ENCODE assay signal across 9 mouse cellular contexts in the genomic region with DNA sequence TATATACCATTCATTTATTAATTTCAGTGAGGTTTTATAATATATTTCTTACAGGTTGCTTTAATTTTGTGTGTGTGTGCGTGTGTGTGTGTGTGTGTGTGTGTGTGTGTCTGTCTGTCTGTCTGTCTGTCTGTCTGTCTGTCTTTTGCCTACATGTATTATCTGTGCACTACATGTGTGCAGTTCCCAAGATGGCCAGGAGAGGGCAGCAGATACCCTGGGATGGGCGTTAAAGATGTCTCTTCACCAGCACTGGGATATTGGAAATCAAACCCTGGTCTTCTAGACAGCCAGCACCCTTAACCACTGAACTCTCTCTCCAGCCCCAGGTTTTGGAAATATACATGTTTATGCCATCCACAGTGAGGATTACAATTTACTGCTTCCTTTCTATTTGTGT. TPM values are rescaled to one million over a fixed set of nuclear protein-coding genes. Genes with fewer than 3 reads are reported as not detected.
DNase-seq lines count a peak whose midpoint lies in the region; ATAC-seq and TF ChIP-seq lines count a peak whose summit lies in the region.
"Had no signal": no experiment of that assay in that cellular context is flagged by ENCODE, and none has a peak within 500 bp of the region (broad histone marks: within the 10 kb centered on the region; RNA-seq: fewer than 3 reads in every experiment).

No protein-coding gene starts in this region.

- H3K9me3 ChIP-seq in forebrain, embryonic 14.5 days (replicated peaks; ENCODE audit: control insufficient read depth, low read length): no peaks in the 10 kb centered on the region; the same call in 1 of the 2 replicates
- no peaks in the 10 kb centered on the region for H3K9me3 ChIP-seq in forebrain, embryonic 12.5 days
- H3K9me3 ChIP-seq in liver, embryonic 12.5 days (replicated peaks): no peaks in the 10 kb centered on the region
- no peaks in the 10 kb centered on the region for H3K9me3 ChIP-seq in neural tube, embryonic 11.5 days (ENCODE audit: control insufficient read depth, low read length)

- peak; percentile 64 for TF ChIP-seq CTCF in liver, adult 2 months (IDR thresholded peaks at IDR 0.05; ENCODE audit: low read depth, low read length)

- no peak overlapping the region for H3K4me3 ChIP-seq in forebrain, embryonic 14.5 days (ENCODE audit: low read depth, low read length)
- no peak overlapping the region for H3K4me3 ChIP-seq in forebrain, embryonic 12.5 days (replicated peaks)
- H3K4me3 ChIP-seq in liver, adult 2 months (ENCODE audit: insufficient read depth, low read depth, low read length): no peak overlapping the region
- no peak overlapping the region for H3K4me3 ChIP-seq in liver, embryonic 12.5 days
- no peak overlapping the region for H3K4me3 ChIP-seq in neural tube, embryonic 11.5 days (ENCODE audit: low read depth, low read length)

- no peak overlapping the region for H3K27ac ChIP-seq in forebrain, embryonic 14.5 days (ENCODE audit: low read depth, low read length)
- no peak overlapping the region for H3K27ac ChIP-seq in forebrain, embryonic 12.5 days
- no peak overlapping the region for H3K27ac ChIP-seq in liver, adult 2 months (replicated peaks; ENCODE audit: insufficient read depth, low read depth, low read length)
- no peak overlapping the region for H3K27ac ChIP-seq in liver, embryonic 12.5 days
- no peak overlapping the region for H3K27ac ChIP-seq in neural tube, embryonic 11.5 days (ENCODE audit: low read depth, low read length)

- no peak overlapping the region for H3K4me2 ChIP-seq in forebrain, embryonic 14.5 days (ENCODE audit: low read length)
- H3K4me2 ChIP-seq in forebrain, embryonic 12.5 days: no peak overlapping the region
- H3K4me2 ChIP-seq in liver, embryonic 12.5 days: no peak overlapping the region
- H3K4me2 ChIP-seq in neural tube, embryonic 11.5 days (ENCODE audit: low read depth): no peak overlapping the region

- H3K9ac ChIP-seq in forebrain, embryonic 14.5 days (ENCODE audit: low read length): no peak overlapping the region
- H3K9ac ChIP-seq in forebrain, embryonic 12.5 days: no peak overlapping the region
- H3K9ac ChIP-seq in liver, adult 2 months (ENCODE audit: low read depth, low read length): no peak overlapping the region
- no peak overlapping the region for H3K9ac ChIP-seq in liver, embryonic 12.5 days
- H3K9ac ChIP-seq in neural tube, embryonic 11.5 days (ENCODE audit: low read length): no peak overlapping the region

- WGBS in forebrain, embryonic 14.5 days: 38% methylated on average over 2 of the region's 2 CpGs
- WGBS in forebrain, embryonic 12.5 days: 29% methylated on average over 2 of the region's 2 CpGs
- WGBS in liver, adult 2 months: 55% methylated on average over 2 of the region's 2 CpGs
- WGBS in liver, embryonic 12.5 days (ENCODE audit: insufficient replicate concordance): 41% methylated on average over 2 of the region's 2 CpGs
- 49% methylated on average over 2 of the region's 2 CpGs for WGBS in neural tube, embryonic 11.5 days

- no peaks in the 10 kb centered on the region for H3K36me3 ChIP-seq in forebrain, embryonic 14.5 days (ENCODE audit: control insufficient read depth, insufficient read depth, low read length)
- H3K36me3 ChIP-seq in forebrain, embryonic 12.5 days (replicated peaks): no peaks in the 10 kb centered on the region
- H3K36me3 ChIP-seq in liver, adult 2 months (ENCODE audit: control insufficient read depth, insufficient read depth, low read length): no peaks in the 10 kb centered on the region
- no peaks in the 10 kb centered on the region for H3K36me3 ChIP-seq in liver, embryonic 12.5 days
- H3K36me3 ChIP-seq in neural tube, embryonic 11.5 days (ENCODE audit: control insufficient read depth, insufficient read depth, low read length): no peaks in the 10 kb centered on the region

- peak; percentile 46 for DNase-seq in forebrain, embryonic 14.5 days (ENCODE audit: low spot score)
- DNase-seq in liver, adult 2 months (ENCODE audit: extremely low read depth, low read depth, low spot score): peak; percentile 4
- DNase-seq in ZHBTc4 (ENCODE audit: low read depth, low spot score): peak; percentile 85
- peak; percentile 65 for DNase-seq in induced T-regulatory cell, adult 2 months (ENCODE audit: low read depth)
- DNase-seq in neural tube, embryonic 11.5 days (ENCODE audit: low spot score): peak; percentile 64

- no peaks in the 10 kb centered on the region for H3K27me3 ChIP-seq in forebrain, embryonic 14.5 days (replicated peaks; ENCODE audit: control insufficient read depth, insufficient read depth, low read length)
- H3K27me3 ChIP-seq in forebrain, embryonic 12.5 days: no peaks in the 10 kb centered on the region
- H3K27me3 ChIP-seq in liver, adult 2 months (ENCODE audit: control insufficient read depth, insufficient read depth, low read length): no peaks in the 10 kb centered on the region
- no peaks in the 10 kb centered on the region for H3K27me3 ChIP-seq in liver, embryonic 12.5 days (replicated peaks)
- no peaks in the 10 kb centered on the region for H3K27me3 ChIP-seq in neural tube, embryonic 11.5 days (ENCODE audit: control insufficient read depth, insufficient read depth, low read length)

- H3K4me1 ChIP-seq in forebrain, embryonic 14.5 days (ENCODE audit: control insufficient read depth, insufficient read depth, low read length): no peaks in the 10 kb centered on the region
- no peaks in the 10 kb centered on the region for H3K4me1 ChIP-seq in forebrain, embryonic 12.5 days
- no peaks in the 10 kb centered on the region for H3K4me1 ChIP-seq in liver, adult 2 months (ENCODE audit: control insufficient read depth, insufficient read depth, low read length)
- H3K4me1 ChIP-seq in liver, embryonic 12.5 days: no peaks in the 10 kb centered on the region
- no peaks in the 10 kb centered on the region for H3K4me1 ChIP-seq in neural tube, embryonic 11.5 days (ENCODE audit: control insufficient read depth, insufficient read depth, low read length)

- TF ChIP-seq POLR2A in liver, adult 2 months (IDR thresholded peaks at IDR 0.05; ENCODE audit: extremely low read depth, insufficient read depth, low read length): no peak

- no peaks in the 10 kb centered on the region for H3K79me2 ChIP-seq in liver, adult 2 months (ENCODE audit: control insufficient read depth, insufficient read depth, low read length)

- no peak for ATAC-seq in forebrain, embryonic 14.5 days
- ATAC-seq in forebrain, embryonic 12.5 days (ENCODE audit: low FRiP score): no peak
- no peak for ATAC-seq in liver, embryonic 12.5 days
- ATAC-seq in neural tube, embryonic 11.5 days (ENCODE audit: insufficient read depth, low FRiP score, low TSS enrichment): no peak
- no peak for ATAC-seq in inflammation-experienced regulatory T-cells, adult 6 months

RNA-seq across cellular contexts. Expression of a gene that starts 16.5 kb away (rescaled TPM):
- polyA plus RNA-seq in forebrain, embryonic 14.5 days (2014; fragmentation: Nextera tagmentation; extraction: Ambion mirVana): 2.8 and 4.7 TPM in 2 replicates
- 2.1 and 2.2 TPM in 2 replicates for polyA plus RNA-seq in forebrain, embryonic 12.5 days (2016; fragmentation: Nextera tagmentation; extraction: Ambion mirVana)
- under 0.01 and 0.07 TPM in 2 replicates for total RNA-seq in liver, adult 2 months (2014; rRNA removed)
- polyA plus RNA-seq in liver, adult 2 months (2012; rRNA removed): not detected in 2 replicates
- polyA plus RNA-seq in liver, embryonic 12.5 days (2016; fragmentation: Nextera tagmentation; extraction: Ambion mirVana): 0.04 and 0.05 TPM in 2 replicates
- 1.5 and 2.1 TPM in 2 replicates for polyA plus RNA-seq in neural tube, embryonic 11.5 days (2014; fragmentation: Nextera tagmentation; extraction: Ambion mirVana)
- under 1 TPM; 0.19 to 0.58 (median 0.23) TPM for polyA plus RNA-seq in inflammation-experienced regulatory T-cells, adult 6 months (2017; shearing (Covaris generic))

RNA-seq across cellular contexts. Expression of a gene that starts 26.4 kb away (rescaled TPM):
- polyA plus RNA-seq in forebrain, embryonic 14.5 days (2014; fragmentation: Nextera tagmentation; extraction: Ambion mirVana): 0.26 TPM in 1 of 2 replicates, not detected in the other
- 0.17 and 0.22 TPM in 2 replicates for polyA plus RNA-seq in forebrain, embryonic 12.5 days (2016; fragmentation: Nextera tagmentation; extraction: Ambion mirVana)
- total RNA-seq in liver, adult 2 months (2014; rRNA removed): not detected in 2 replicates
- polyA plus RNA-seq in liver, adult 2 months (2012; rRNA removed): not detected in 2 replicates
- not detected in 2 replicates for polyA plus RNA-seq in liver, embryonic 12.5 days (2016; fragmentation: Nextera tagmentation; extraction: Ambion mirVana)
- not detected in 2 replicates for polyA plus RNA-seq in neural tube, embryonic 11.5 days (2014; fragmentation: Nextera tagmentation; extraction: Ambion mirVana)
- polyA plus RNA-seq in inflammation-experienced regulatory T-cells, adult 6 months (2017; shearing (Covaris generic)): not detected
- polyA plus RNA-seq: large intestine, adult 2 months had no signal

Comparison
In these comparisons a context has a peak if more than half of its experiments do, and no peak if none do; other contexts are left out.
1. DNase-seq: peak in every context shown above with its lines; median percentile 85 in ZHBTc4; 65 in induced T-regulatory cell, adult 2 months; 64 in neural tube, embryonic 11.5 days; 46 in forebrain, embryonic 14.5 days; 4 in liver, adult 2 months.